Mouse (Mus musculus) liver, adult 2 months (tissue): ENCODE data around the gene Kctd19. TPM values are rescaled to one million over a fixed set of nuclear protein-coding genes. Genes with fewer than 3 reads are reported as not detected.
A peak's percentile ranks its signal among the peaks of the same experiment; 100 is the strongest.

Source experiments
- DNase-seq: peaks from one replicate; pipeline ENCODE4 v3.0.0-alpha.2; 2011; ENCODE audit warnings: low read depth, low spot score; ENCODE audit errors: extremely low read depth
- H3K27ac ChIP-seq: fragments of 200-500 bp; replicated peaks from 2 replicates; pipeline ENCODE4 v1.5.1; 2012; ENCODE audit warnings: low read depth, mild to moderate bottlenecking, control low read depth, inconsistent platforms, low read length; ENCODE audit not compliant: insufficient read depth
- H3K27me3 ChIP-seq: fragments of 200-500 bp; 2 replicates; pipeline ENCODE4 v1.6.1; 2012; ENCODE audit warnings: mild to moderate bottlenecking, moderate library complexity, low read length, inconsistent platforms; ENCODE audit not compliant: control insufficient read depth, insufficient read depth
- H3K36me3 ChIP-seq: fragments of 200-500 bp; 2 replicates; pipeline ENCODE4 v1.6.1; 2012; ENCODE audit warnings: low read length, inconsistent platforms; ENCODE audit not compliant: control insufficient read depth, insufficient read depth
- H3K4me1 ChIP-seq: fragments of 200-500 bp; 2 replicates; pipeline ENCODE4 v1.6.1; 2011; ENCODE audit warnings: low read length; ENCODE audit not compliant: control insufficient read depth, insufficient read depth
- H3K4me3 ChIP-seq: fragments of 200-500 bp; 2 replicates; pipeline ENCODE4 v1.5.1; 2011; ENCODE audit warnings: low read depth, mild to moderate bottlenecking, control low read depth, low read length, moderate library complexity; ENCODE audit not compliant: insufficient read depth
- H3K79me2 ChIP-seq: fragments of 200-500 bp; 2 replicates; pipeline ENCODE4 v1.6.1; 2012; ENCODE audit warnings: inconsistent platforms, mild to moderate bottlenecking, low read length, moderate library complexity; ENCODE audit not compliant: control insufficient read depth, insufficient read depth
- H3K9ac ChIP-seq: fragments of 200-500 bp; 2 replicates; pipeline ENCODE4 v1.6.1; 2012; ENCODE audit warnings: low read depth, mild to moderate bottlenecking, control low read depth, inconsistent platforms, low read length
- CTCF ChIP-seq: fragments of 200-500 bp; IDR thresholded peaks from 2 replicates; pipeline ENCODE4 v1.5.1; 2011; ENCODE audit warnings: low read depth, low read length, control low read depth
- POLR2A ChIP-seq: fragments of 200-500 bp; IDR thresholded peaks from 2 replicates; pipeline ENCODE4 v1.6.1; 2011; ENCODE audit warnings: low read length, control low read depth; ENCODE audit not compliant: insufficient read depth; ENCODE audit errors: extremely low read depth
- WGBS: fragments of 180-500 bp; shearing (Covaris S2); methylation state at CpG from one replicate; pipeline ENCODE4 v1.1.7; 2018; 5-methylcytosine and 5-hydroxymethylcytosine counted together
- polyA plus RNA-seq: library from polyadenylated mRNA; depleted of rRNA; stranded (reverse); fragments of >200 nt; gene quantifications from 2 replicates; pipeline ENCODE4 v1.2.3, GENCODE M21; 2012
- total RNA-seq: library from RNA; depleted of rRNA; stranded (reverse); fragments of >200 nt; gene quantifications from 2 replicates; pipeline ENCODE4 v1.2.3, GENCODE M21; 2014

The Kctd19 gene
- total and polyA plus RNA-seq, 2 experiments: not detected

DNA sequence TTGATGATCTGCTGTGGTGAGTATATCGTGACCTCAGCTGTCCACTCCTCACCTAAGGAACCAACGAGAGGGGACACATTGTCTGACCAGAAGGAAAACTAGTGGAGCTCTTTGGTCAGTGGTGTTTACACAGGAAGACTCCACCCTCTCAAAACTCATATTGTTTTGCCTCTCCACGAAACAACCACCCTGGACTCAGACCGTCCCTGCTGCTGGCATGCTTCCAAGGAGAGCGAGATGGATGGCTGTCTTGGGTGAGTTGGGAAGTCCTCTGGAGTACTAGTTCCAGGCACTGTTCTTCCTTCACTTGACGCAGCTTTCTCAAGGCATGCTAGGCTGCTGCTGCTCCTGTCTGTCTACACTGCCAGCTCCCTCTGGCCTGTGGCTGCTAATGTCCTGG, 24.2 kb downstream of the Kctd19 start:
- H3K4me1 ChIP-seq: no peaks in the 10 kb centered on the region
- no peaks in the 10 kb centered on the region for H3K27me3 ChIP-seq
- H3K9ac ChIP-seq: no peak overlapping the region
- no peak for DNase-seq
- H3K4me3 ChIP-seq: no peak overlapping the region
- WGBS: 64% methylated on average over 6 of the region's 6 CpGs
- no peaks in the 10 kb centered on the region for H3K36me3 ChIP-seq
- TF ChIP-seq POLR2A: no peak
- TF ChIP-seq CTCF: no peak
- no peak overlapping the region for H3K27ac ChIP-seq
- H3K79me2 ChIP-seq: no peaks in the 10 kb centered on the region

DNA sequence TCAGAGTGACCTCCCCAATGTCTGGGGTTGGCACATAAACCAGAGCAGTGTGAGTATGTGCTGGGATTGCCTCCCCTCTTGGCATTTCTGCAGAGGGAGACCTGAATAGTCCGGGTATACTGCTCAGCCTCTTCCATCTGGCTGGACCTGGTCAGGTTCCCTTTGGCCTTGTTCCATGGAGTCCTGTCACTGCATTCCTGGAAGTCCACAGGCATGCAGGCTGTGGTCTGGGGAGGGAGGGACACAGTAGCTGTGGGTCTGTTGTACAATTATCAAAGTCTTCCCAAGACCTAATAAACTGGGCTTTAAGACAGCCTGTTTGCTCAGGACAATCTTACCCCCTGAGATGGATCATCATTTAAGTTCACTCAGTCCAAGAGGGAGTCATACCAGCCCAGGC, 26.2 kb downstream of the Kctd19 start:
- Histone ChIP-seq H3K27ac (no peak overlapping the region), H3K36me3 (no peaks in the 10 kb centered on the region), H3K4me3 (no peak overlapping the region), H3K9ac (no peak overlapping the region), H3K4me1 (no peaks in the 10 kb centered on the region), H3K27me3 (no peaks in the 10 kb centered on the region), H3K79me2 (no peaks in the 10 kb centered on the region)
- no peak for TF ChIP-seq CTCF
- TF ChIP-seq POLR2A: no peak
- no peak for DNase-seq
- 56% methylated on average over 1 of the region's 1 CpGs for WGBS

DNA sequence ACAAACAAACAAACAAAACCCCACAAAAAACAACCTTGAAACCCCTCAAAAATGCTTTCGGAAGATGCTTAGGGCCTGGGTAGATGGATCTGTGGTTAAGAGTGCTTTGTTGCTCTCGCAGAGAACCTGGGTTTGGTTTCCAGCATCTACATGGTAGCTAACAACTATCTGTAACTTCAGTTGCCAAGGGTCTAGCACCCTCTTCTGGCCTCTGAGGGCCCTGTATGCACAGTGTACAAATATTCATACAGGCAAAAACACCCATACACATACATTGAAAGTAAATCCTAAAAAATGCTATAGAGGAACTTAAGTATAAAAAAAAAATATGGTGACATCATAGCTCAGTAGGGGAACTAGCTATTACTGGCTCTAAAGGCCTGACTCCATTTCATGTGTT, 29.2 kb downstream of the Kctd19 start:
- WGBS: 96% methylated on average over 2 of the region's 2 CpGs
- H3K4me1 ChIP-seq: no peaks in the 10 kb centered on the region

DNA sequence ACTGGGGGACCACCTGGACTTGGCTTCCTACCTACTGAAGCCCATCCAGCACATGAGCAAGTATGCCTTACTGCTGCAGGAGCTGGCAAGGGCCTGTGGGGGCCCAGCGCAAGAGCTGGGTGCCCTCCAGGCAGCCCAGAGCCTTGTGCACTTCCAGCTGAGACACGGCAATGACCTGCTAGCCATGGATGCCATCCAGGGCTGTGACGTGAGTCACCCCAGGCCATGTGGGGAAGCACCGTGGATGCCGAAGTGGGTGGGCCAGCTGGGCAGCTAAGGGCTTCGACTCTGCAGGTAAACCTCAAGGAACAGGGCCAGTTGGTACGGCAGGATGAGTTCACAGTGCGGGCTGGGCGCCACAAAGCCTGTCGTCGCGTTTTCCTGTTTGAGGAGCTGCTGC, 33.0 kb downstream of the Kctd19 start:
- H3K9ac ChIP-seq: no peak overlapping the region
- no peak overlapping the region for H3K4me3 ChIP-seq
- no peak overlapping the region for H3K27ac ChIP-seq
- no peak for DNase-seq
- TF ChIP-seq POLR2A (no peak), CTCF (no peak)
- no peaks in the 10 kb centered on the region for H3K36me3 ChIP-seq
- 84% methylated on average over 12 of the region's 12 CpGs for WGBS
- H3K79me2 ChIP-seq: no peaks in the 10 kb centered on the region
- H3K27me3 ChIP-seq: no peaks in the 10 kb centered on the region
- no peaks in the 10 kb centered on the region for H3K4me1 ChIP-seq

More for the DNA sequence above, 29.2 kb downstream of the Kctd19 start:
- Histone ChIP-seq H3K79me2 (no peaks in the 10 kb centered on the region), H3K36me3 (no peaks in the 10 kb centered on the region), H3K4me3 (no peak overlapping the region), H3K27ac (no peak overlapping the region), H3K27me3 (no peaks in the 10 kb centered on the region), H3K9ac (no peak overlapping the region)
- no peak for DNase-seq
- TF ChIP-seq POLR2A (no peak), CTCF (no peak)

DNA sequence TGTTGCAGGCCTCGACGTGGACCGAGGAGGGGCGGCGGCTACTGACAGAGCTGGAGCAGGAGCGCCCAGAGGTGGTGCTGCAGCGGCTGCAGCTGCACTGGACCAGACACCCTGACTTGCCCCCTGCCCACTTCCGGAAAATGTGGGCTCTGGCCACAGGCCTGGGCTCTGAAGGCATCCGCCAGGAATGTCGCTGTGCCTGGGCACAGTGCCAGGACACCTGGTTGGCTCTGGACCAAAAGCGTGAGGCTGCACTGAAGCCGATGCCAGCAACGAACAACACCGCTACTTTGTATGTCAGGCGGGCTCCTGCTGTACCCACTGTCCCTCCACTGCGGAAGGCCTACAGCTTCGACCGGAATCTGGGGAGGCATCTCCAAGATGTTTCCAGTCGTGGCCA, 34.6 kb downstream of the Kctd19 start:
- no peak overlapping the region for H3K27ac ChIP-seq
- WGBS: 49% methylated on average over 19 of the region's 19 CpGs
- no peaks in the 10 kb centered on the region for H3K4me1 ChIP-seq

DNA sequence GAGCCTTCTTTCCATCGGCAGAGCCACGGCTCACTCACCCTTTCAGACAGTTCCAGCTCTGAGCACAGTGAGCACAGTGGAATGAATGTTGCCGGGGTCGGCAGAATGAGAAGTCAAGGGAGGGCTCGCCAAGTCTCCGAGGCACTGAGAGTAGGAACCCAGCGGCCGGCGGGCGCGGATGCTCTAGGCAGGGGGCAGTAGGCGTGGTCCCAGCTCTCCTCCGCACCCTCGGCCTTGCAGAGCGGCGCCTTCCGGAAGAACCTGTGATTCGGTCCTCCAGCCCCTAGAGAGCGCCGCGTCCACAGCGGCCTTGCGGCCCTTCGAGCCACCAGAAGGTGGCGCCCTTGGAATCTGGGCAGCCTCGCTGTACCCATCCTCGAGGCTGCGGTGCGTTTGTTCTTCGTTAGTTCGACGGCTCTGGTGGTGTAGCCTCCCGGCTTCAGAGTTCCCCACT, 38.8 kb downstream of the Kctd19 start:
- DNase-seq: no peak
- TF ChIP-seq POLR2A (no peak), CTCF (peak; percentile 45)
- WGBS: 36% methylated on average over 33 of the region's 33 CpGs

More for the DNA sequence above, 34.6 kb downstream of the Kctd19 start:
- no peak for TF ChIP-seq POLR2A
- TF ChIP-seq CTCF: no peak
- DNase-seq: no peak
- no peaks in the 10 kb centered on the region for H3K27me3 ChIP-seq
- no peaks in the 10 kb centered on the region for H3K36me3 ChIP-seq
- H3K9ac ChIP-seq: no peak overlapping the region
- no peaks in the 10 kb centered on the region for H3K79me2 ChIP-seq
- H3K4me3 ChIP-seq: no peak overlapping the region

More for the DNA sequence above, 38.8 kb downstream of the Kctd19 start:
- no peaks in the 10 kb centered on the region for H3K27me3 ChIP-seq
- H3K9ac ChIP-seq: no peak overlapping the region
- H3K4me1 ChIP-seq: no peaks in the 10 kb centered on the region
- no peak overlapping the region for H3K4me3 ChIP-seq
- H3K36me3 ChIP-seq: no peaks in the 10 kb centered on the region
- H3K79me2 ChIP-seq: no peaks in the 10 kb centered on the region
- no peak overlapping the region for H3K27ac ChIP-seq
